Mouse (Mus musculus) erythroblast, embryonic 14.5 days (primary cell): ENCODE data around the gene Snx11.

Experiments used
- GATA1 ChIP-seq: IDR thresholded peaks from 2 replicates; pipeline ENCODE4 v1.6.1; 2012; ENCODE audit warnings: low read length, inconsistent platforms, mixed read lengths
- TAL1 ChIP-seq: IDR thresholded peaks from 3 replicates; pipeline ENCODE4 v1.6.1; 2012; ENCODE audit warnings: low read length, inconsistent platforms, mixed read lengths

GRCm38 (mm10) chr11:96767096-96767495, 10.3 kb downstream of the Snx11 start:
- TF ChIP-seq GATA1: no peak
- no peak for TF ChIP-seq TAL1
